Mouse (Mus musculus) E14TG2a.4 (cell line): ENCODE results near the gene Hoxa10.

ENCODE experiments used
- CTCF ChIP-seq: conservative IDR thresholded peaks from 2 replicates; pipeline ENCODE4 v1.5.1; 2014; ENCODE audit warnings: low read length
- NANOG ChIP-seq: IDR thresholded peaks from 2 replicates; pipeline ENCODE4 v1.6.1; 2014; ENCODE audit warnings: borderline replicate concordance, low read length, mixed read lengths
- POU5F1 ChIP-seq: IDR thresholded peaks from 2 replicates; pipeline ENCODE4 v1.6.1; 2014; ENCODE audit warnings: low read length, borderline replicate concordance

- no peak for TF ChIP-seq CTCF
- no peak for TF ChIP-seq NANOG
- no peak for TF ChIP-seq POU5F1
Measured at GRCm38 (mm10) chr6:52252016-52252774, 11.5 kb upstream of the Hoxa10 start.
